Mouse (Mus musculus) cerebellum, adult 2 months (tissue): ENCODE data around the gene Amt. TPM values are rescaled to one million over a fixed set of nuclear protein-coding genes. Genes with fewer than 3 reads are reported as not detected.

Source experiments
- DNase-seq, 2 experiments: peaks; one replicate each; pipeline ENCODE4 v3.0.0; 2021
- H3K27ac ChIP-seq: fragments of 200-500 bp; 2 replicates; pipeline ENCODE4 v1.5.1; 2012; ENCODE audit warnings: low read length, control low read depth, inconsistent platforms; ENCODE audit not compliant: insufficient read depth
- H3K27me3 ChIP-seq: fragments of 200-500 bp; 2 replicates; pipeline ENCODE4 v1.6.1; 2012; ENCODE audit warnings: inconsistent platforms, mild to moderate bottlenecking, low read length, moderate library complexity; ENCODE audit not compliant: control insufficient read depth, insufficient read depth
- H3K4me1 ChIP-seq: fragments of 200-500 bp; 2 replicates; pipeline ENCODE4 v1.6.1; 2011; ENCODE audit warnings: low read length; ENCODE audit not compliant: control insufficient read depth, insufficient read depth
- H3K4me3 ChIP-seq: fragments of 200-500 bp; replicated peaks from 2 replicates; pipeline ENCODE3; 2011; ENCODE audit warnings: mild to moderate bottlenecking, low read depth, low read length, control low read depth; ENCODE audit not compliant: insufficient read depth
- CTCF ChIP-seq: fragments of 200-500 bp; IDR thresholded peaks from 2 replicates; pipeline ENCODE4 v1.5.1; 2011; ENCODE audit warnings: low read depth, mild to moderate bottlenecking, control low read depth, low read length, moderate library complexity, borderline replicate concordance; ENCODE audit not compliant: insufficient read depth
- POLR2A ChIP-seq: fragments of 200-500 bp; IDR thresholded peaks from 2 replicates; pipeline ENCODE4 v1.6.1; 2011; ENCODE audit warnings: low read length, control low read depth, borderline replicate concordance; ENCODE audit not compliant: insufficient read depth
- WGBS: fragments of 180-500 bp; shearing (Covaris S2); methylation state at CpG from one replicate; pipeline ENCODE4 v1.1.7; 2018; 5-methylcytosine and 5-hydroxymethylcytosine counted together
- polyA plus RNA-seq: library from polyadenylated mRNA; depleted of rRNA; stranded (reverse); fragments of >200 nt; gene quantifications from 2 replicates; pipeline ENCODE4 v1.2.3, GENCODE M21; 2012

Amt gene
- polyA plus RNA-seq, 1 experiment: 63.2 TPM

- H3K27me3 ChIP-seq: no peaks in the 10 kb centered on the region
- H3K27ac ChIP-seq: peak within 1 kb of the TSS; percentile 83
- WGBS: under 1% methylated on average over 49 of the region's 49 CpGs
- TF ChIP-seq CTCF: no peak
- TF ChIP-seq POLR2A: peak; percentile 98; the same call in 1 of the 2 replicates
- DNase-seq: peak; percentile 83 to 85
- H3K4me3 ChIP-seq: peak within 1 kb of the TSS; percentile 66
- peaks cover 4% of the 10 kb centered on the region for H3K4me1 ChIP-seq
Observed at GRCm38 (mm10) chr9:108338886-108339781, 42.5 kb downstream of the Amt start, which contains the start of gene Gpx1. Gpx1 (plus strand) TSS chr9:108338903.

- 8% methylated on average over 20 of the region's 20 CpGs for WGBS
- Histone ChIP-seq H3K4me1 (peaks cover 4% of the 10 kb centered on the region), H3K27ac (peak overlapping the region; percentile 83; the same call in 1 of the 2 replicates), H3K27me3 (no peaks in the 10 kb centered on the region), H3K4me3 (peak overlapping the region; percentile 66)
- TF ChIP-seq POLR2A (no peak), CTCF (no peak)
- DNase-seq: peak; percentile 31 to 34
Observed at GRCm38 (mm10) chr9:108339886-108340257, 43.2 kb downstream of the Amt start.

GRCm38 (mm10) chr9:108340258-108341138, 43.8 kb downstream of the Amt start:
- no peak for DNase-seq
- no peaks in the 10 kb centered on the region for H3K27me3 ChIP-seq
- WGBS: 64% methylated on average over 10 of the region's 10 CpGs
- peaks cover 4% of the 10 kb centered on the region for H3K4me1 ChIP-seq
- peak overlapping the region; percentile 66 for H3K4me3 ChIP-seq
- H3K27ac ChIP-seq: no peak overlapping the region
- TF ChIP-seq POLR2A: no peak

GRCm38 (mm10) chr9:108341139-108341475, 44.5 kb downstream of the Amt start:
- 88% methylated on average over 5 of the region's 5 CpGs for WGBS
- H3K4me1 ChIP-seq: peaks cover 4% of the 10 kb centered on the region
- no peak overlapping the region for H3K27ac ChIP-seq
- no peak overlapping the region for H3K4me3 ChIP-seq
- DNase-seq: no peak
- no peaks in the 10 kb centered on the region for H3K27me3 ChIP-seq
- TF ChIP-seq CTCF (no peak), POLR2A (no peak)

GRCm38 (mm10) chr9:108341801-108342200, 45.1 kb downstream of the Amt start:
- H3K27ac ChIP-seq: no peak overlapping the region
- peaks cover 4% of the 10 kb centered on the region for H3K4me1 ChIP-seq
- no peak for DNase-seq
- no peak overlapping the region for H3K4me3 ChIP-seq
- TF ChIP-seq CTCF (no peak), POLR2A (no peak)
- no peaks in the 10 kb centered on the region for H3K27me3 ChIP-seq

GRCm38 (mm10) chr9:108342301-108342831, 45.7 kb downstream of the Amt start:
- TF ChIP-seq CTCF: no peak
- no peak for TF ChIP-seq POLR2A
- WGBS: 69% methylated on average over 5 of the region's 5 CpGs
- H3K4me1 ChIP-seq: peaks cover 4% of the 10 kb centered on the region
- no peak overlapping the region for H3K27ac ChIP-seq
- H3K4me3 ChIP-seq: no peak overlapping the region
- no peaks in the 10 kb centered on the region for H3K27me3 ChIP-seq
- no peak for DNase-seq

- Histone ChIP-seq H3K4me3 (no peak overlapping the region), H3K27ac (no peak overlapping the region), H3K4me1 (peaks cover 4% of the 10 kb centered on the region), H3K27me3 (no peaks in the 10 kb centered on the region)
- 93% methylated on average over 3 of the region's 3 CpGs for WGBS
- no peak for DNase-seq
- TF ChIP-seq POLR2A (no peak), CTCF (no peak)
Observed at GRCm38 (mm10) chr9:108343331-108343730, 46.7 kb downstream of the Amt start.
